Mouse (Mus musculus) urinary bladder, postnatal 36 days (tissue): ENCODE measurements around the gene Slc25a25.

Source experiments
- DNase-seq, 2 experiments: peaks; one replicate each; pipeline ENCODE4 v3.0.0; 2022; ENCODE audit warnings: low spot score in 2 of 2, mixed read lengths in 1 of 2

Gene Slc25a25

GRCm38 (mm10) chr2:32407144-32407824 lies 44.0 kb downstream of the Slc25a25 start:
- DNase-seq = no peak

GRCm38 (mm10) chr2:32404663-32405062 lies 46.6 kb downstream of the Slc25a25 start:
- DNase-seq = peak; percentile 93 to 95

- DNase-seq = no peak
Measured at GRCm38 (mm10) chr2:32396695-32397094, 54.5 kb downstream of the Slc25a25 start.

GRCm38 (mm10) chr2:32395946-32396621 lies 55.2 kb downstream of the Slc25a25 start:
- DNase-seq = peak; percentile 87 to 91

- DNase-seq = peak; percentile 91
Measured at GRCm38 (mm10) chr2:32395484-32395945, 55.7 kb downstream of the Slc25a25 start, which contains the start of gene Ptges2. Gene Ptges2 (plus strand): TSS chr2:32395896.

- no peak for DNase-seq
Measured at GRCm38 (mm10) chr2:32394973-32395372, 56.3 kb downstream of the Slc25a25 start.

GRCm38 (mm10) chr2:32392063-32392462 lies 59.2 kb downstream of the Slc25a25 start:
- peak; percentile 18 to 43 for DNase-seq

GRCm38 (mm10) chr2:32390871-32391270 lies 60.4 kb downstream of the Slc25a25 start:
- DNase-seq = no peak

- no peak for DNase-seq
Measured at GRCm38 (mm10) chr2:32389157-32389556, 62.1 kb downstream of the Slc25a25 start.

DNA sequence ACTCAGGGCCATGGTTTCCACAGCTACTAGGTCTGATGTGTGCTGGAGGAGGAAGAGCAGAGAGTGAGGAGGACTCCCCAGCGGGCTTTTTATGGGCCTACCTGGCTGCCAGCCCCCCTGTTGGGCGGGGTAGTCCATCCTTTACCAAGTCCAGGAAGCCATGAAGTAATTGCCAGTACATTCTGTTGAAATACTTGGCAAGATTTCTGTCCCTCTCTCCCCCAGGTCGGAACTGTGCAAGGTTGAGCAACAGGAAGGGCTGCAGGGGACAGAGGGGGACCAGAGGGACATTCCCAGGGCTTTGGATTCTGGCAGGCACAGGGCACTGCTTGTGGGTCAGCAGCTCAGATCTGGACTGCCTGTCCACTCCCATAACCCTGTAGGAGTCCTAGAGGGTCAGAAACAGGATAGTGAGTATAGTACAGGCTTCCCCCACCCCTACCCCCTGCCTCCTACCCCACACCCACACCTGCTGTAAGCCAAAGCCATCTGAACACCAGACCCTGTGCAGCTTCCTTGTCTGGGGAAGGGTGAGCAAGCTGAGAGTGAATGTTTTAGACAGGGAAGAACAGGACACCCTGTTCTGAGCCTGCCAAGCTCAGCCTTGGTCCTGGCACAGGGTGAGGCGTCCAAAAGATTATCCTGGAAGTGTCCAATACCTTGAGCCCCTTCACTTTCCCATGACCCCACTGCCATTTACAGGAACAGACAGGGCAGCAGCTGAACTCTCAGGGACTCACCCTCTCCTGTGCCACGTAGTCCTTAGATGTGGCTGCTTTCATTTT lies 63.3 kb downstream of the Slc25a25 start, which contains the start of gene Lcn2:
Lcn2 (minus strand) TSS at position 547 of the 785 bp plus-strand sequence.
- DNase-seq = no peak

DNA sequence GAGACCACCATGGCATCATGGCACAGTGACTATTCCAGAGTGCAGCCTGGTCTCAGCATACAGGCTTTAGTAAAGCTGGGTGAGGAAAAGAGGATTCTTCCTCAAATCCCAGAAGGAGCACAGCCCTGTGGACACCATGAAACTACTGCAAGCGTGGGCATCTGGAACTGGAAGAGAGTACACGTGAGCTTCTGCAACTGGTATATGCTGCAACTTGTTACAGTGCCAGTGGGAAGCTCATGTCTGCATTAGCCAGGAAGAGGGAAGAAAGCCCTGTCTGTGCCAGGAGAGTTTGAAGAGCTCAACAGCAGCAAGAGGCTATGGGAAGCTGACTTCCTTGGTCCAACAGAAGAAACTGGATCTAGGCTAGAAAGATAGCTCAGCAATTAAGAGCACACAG lies 68.6 kb downstream of the Slc25a25 start:
- DNase-seq = no peak

DNA sequence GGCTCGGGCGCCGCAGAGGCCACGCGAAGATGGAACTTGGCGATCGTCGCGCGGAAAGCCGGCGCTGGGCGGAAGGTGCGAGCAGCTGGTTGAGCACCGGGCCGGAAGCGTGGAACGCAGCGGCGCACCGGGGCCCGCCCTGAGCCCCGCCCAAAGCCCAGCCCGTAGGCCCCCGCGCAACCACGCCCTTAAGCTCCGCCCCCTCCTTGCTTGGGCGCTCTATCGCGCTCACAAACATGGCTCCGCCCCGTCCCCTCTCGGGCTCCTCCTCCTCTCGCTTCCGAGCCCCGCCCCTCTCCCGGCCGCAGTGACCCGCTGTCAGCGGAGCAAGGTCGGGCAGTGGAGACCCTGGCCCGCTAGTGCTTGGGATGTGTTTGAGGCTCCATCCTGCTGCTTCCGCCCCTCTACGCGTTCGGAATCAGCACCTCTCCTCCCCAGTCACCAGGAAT lies 69.4 kb downstream of the Slc25a25 start, which contains the start of gene 1110008P14Rik:
1110008P14Rik (minus strand) TSS at position 164 of the 449 bp plus-strand sequence.
- DNase-seq = peak; percentile 90 to 94

DNA sequence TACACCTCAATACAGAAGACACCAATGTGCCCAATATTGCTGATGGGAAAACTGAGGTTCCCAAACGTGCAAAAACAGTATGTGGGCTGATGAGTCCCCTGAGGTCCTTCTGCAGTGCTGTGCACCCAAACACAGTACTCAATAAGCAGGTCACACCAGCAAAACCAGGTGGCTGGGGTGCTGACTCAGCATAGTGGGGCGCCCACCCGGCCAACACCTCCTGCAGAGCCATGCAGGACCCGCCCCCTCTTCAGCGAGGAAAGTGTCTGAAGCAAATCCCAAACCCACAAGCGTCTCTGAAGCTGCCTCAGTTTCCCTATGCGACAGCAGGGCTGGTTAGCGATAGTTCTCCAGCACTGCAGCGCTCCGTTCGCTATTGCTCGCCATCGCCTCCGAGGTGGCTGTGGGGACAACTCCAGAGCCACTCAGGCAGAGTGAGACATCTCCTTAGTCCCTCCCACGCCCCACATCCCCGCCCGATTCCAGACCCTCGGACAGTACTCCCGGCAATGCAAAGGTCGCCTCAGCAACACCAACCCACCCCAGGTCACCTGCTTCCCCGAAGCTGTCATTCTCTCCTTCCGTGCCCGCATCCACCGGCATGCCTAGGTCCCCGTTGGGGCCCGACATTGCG lies 70.0 kb downstream of the Slc25a25 start:
- no peak for DNase-seq

DNA sequence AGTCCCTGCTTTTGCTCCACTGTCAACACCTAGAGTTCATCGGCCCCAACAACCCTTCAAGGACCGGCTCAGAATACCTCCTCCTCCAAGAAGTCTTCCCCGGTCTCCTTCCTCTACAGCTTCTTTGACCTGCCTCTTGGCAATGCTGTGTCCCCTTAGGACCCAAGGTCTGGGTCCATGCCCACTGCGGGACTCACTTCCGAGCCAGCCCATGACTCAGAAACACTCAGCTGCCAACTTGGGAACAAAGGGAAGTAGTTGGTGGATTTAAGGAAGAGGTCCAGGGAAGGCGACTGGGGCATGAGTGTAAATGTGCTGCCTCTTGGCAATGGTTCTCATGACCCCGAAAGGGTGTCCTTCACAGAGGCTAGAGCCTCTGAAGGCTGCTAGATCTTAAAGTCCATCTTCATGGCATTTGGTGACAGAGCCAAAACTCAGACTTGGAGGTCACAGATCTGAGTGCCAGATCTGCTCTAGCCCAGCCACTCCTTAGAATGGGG lies 71.2 kb downstream of the Slc25a25 start:
- no peak for DNase-seq

- DNase-seq = no peak
Measured at GRCm38 (mm10) chr2:32376963-32377362, 74.3 kb downstream of the Slc25a25 start.

GRCm38 (mm10) chr2:32375317-32375940 lies 75.8 kb downstream of the Slc25a25 start:
- no peak for DNase-seq

GRCm38 (mm10) chr2:32374191-32374590 lies 77.1 kb downstream of the Slc25a25 start:
- no peak for DNase-seq

- no peak for DNase-seq
Measured at GRCm38 (mm10) chr2:32367315-32367714, 83.9 kb downstream of the Slc25a25 start.
